Comparison of ENCODE assay signal across 27 mouse cellular contexts in the genomic region with DNA sequence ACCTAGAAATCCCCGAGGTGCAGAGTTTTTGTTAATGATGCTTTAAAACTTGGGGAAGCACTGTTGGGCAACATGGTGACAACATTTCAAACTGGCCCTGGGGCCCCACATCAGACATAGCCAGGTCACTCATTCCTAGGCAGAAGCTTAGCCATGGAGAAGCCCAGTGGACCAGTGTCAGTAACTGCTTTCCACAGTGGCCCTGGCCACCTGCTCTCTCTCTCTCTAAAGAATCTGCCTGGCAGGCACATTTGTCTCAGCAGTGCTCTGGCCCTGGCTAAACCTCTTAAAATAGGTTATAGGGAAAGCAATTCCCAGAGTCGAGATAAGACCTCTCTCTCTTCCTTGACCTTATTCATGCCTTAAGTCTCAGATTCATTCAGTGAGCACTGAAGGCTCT. TPM values are rescaled to one million over a fixed set of nuclear protein-coding genes. Genes with fewer than 3 reads are reported as not detected.
DNase-seq lines count a peak whose midpoint lies in the region; ATAC-seq lines count a peak whose summit lies in the region.
"Had no signal": no experiment of that assay in that cellular context is flagged by ENCODE, and none has a peak within 500 bp of the region (broad histone marks: within the 10 kb centered on the region; RNA-seq: fewer than 3 reads in every experiment).

No protein-coding gene starts in this region.

- no peak overlapping the region for H3K4me2 ChIP-seq in limb, embryonic 12.5 days
- H3K4me2 ChIP-seq: embryonic facial prominence, embryonic 12.5 days; forebrain, embryonic 13.5 days; heart, embryonic 15.5 days; midbrain, embryonic 15.5 days; stomach, embryonic 15.5 days had no signal

- H3K4me1 ChIP-seq in limb, embryonic 12.5 days (replicated peaks) = peaks cover 30% of the 10 kb centered on the region
- H3K4me1 ChIP-seq: forebrain, embryonic 13.5 days; midbrain, embryonic 15.5 days; stomach, embryonic 15.5 days had no signal

- no peak overlapping the region for H3K4me3 ChIP-seq in limb, embryonic 12.5 days (replicated peaks)
- H3K4me3 ChIP-seq: embryonic facial prominence, embryonic 12.5 days; erythroblast, embryonic 14.5 days; forebrain, embryonic 13.5 days; heart, embryonic 15.5 days; left cerebral cortex, adult 2 months; midbrain, embryonic 15.5 days; stomach, embryonic 15.5 days had no signal

- H3K27ac ChIP-seq in limb, embryonic 12.5 days = peak overlapping the region; percentile 66; the same call in 1 of the 2 replicates
- H3K27ac ChIP-seq: embryonic facial prominence, embryonic 12.5 days; forebrain, embryonic 13.5 days; heart, embryonic 15.5 days; left cerebral cortex, adult 2 months; liver, embryonic 14.5 days; midbrain, embryonic 15.5 days; stomach, embryonic 15.5 days had no signal

- no peaks in the 10 kb centered on the region for H3K9me3 ChIP-seq in limb, embryonic 12.5 days
- H3K9me3 ChIP-seq: embryonic facial prominence, embryonic 12.5 days; forebrain, embryonic 13.5 days; G1E; heart, embryonic 15.5 days; midbrain, embryonic 15.5 days; stomach, embryonic 15.5 days had no signal

- 26% methylated on average over 2 of the region's 2 CpGs for WGBS in limb, embryonic 12.5 days

- no peak overlapping the region for H3K9ac ChIP-seq in limb, embryonic 12.5 days (replicated peaks)
- H3K9ac ChIP-seq: embryonic facial prominence, embryonic 12.5 days; forebrain, embryonic 13.5 days; heart, embryonic 15.5 days; liver, embryonic 14.5 days; midbrain, embryonic 15.5 days; stomach, embryonic 15.5 days had no signal

- ATAC-seq in cerebellum, adult (ENCODE audit: insufficient number of reproducible peaks, low FRiP score, low TSS enrichment) = no peak
- ATAC-seq in limb, embryonic 12.5 days (ENCODE audit: insufficient number of reproducible peaks, insufficient read depth, low FRiP score, low TSS enrichment, low read depth) = no peak
- ATAC-seq: activated CD4-positive, CD25-positive, alpha-beta regulatory T cell, adult 4 months; forebrain, embryonic 13.5 days; midbrain, embryonic 15.5 days had no signal

- no peaks in the 10 kb centered on the region for H3K36me3 ChIP-seq in limb, embryonic 12.5 days
- H3K36me3 ChIP-seq: embryonic facial prominence, embryonic 12.5 days; G1E; heart, embryonic 15.5 days; midbrain, embryonic 15.5 days; stomach, embryonic 15.5 days had no signal

- DNase-seq in cerebellum, adult 11-12 months = peak; percentile 62
- peak; percentile 28 for DNase-seq in heart, postnatal 4 days
- no peak for DNase-seq in heart, adult 8-10 months (ENCODE audit: low spot score)
- DNase-seq in cerebellum, postnatal 10 days = peak; percentile 65 to 73
- no peak for DNase-seq in right cerebral cortex, postnatal 14 days
- DNase-seq in kidney, postnatal 14 days = no peak
- DNase-seq: adrenal gland, postnatal 10 days; kidney, adult 11 months; kidney, postnatal 10 days; layer of hippocampus, adult 9-11 months; left cerebral cortex, postnatal 4 days; lung, postnatal 14 days; thymus, adult 18-20 months; thymus, postnatal 4 days had no signal

- H3K27me3 ChIP-seq in limb, embryonic 12.5 days = no peaks in the 10 kb centered on the region
- H3K27me3 ChIP-seq: embryonic facial prominence, embryonic 12.5 days; forebrain, embryonic 13.5 days; heart, embryonic 15.5 days; midbrain, embryonic 15.5 days; stomach, embryonic 15.5 days had no signal

RNA-seq across cellular contexts. Expression of a gene that starts 8.9 kb away (rescaled TPM):
- 1 to 10 TPM; 1.8 to 2.0 TPM for total RNA-seq in heart, postnatal 4 days (2021)
- 10 to 100 TPM; 11.3 to 17.8 (median 13.3) TPM for total RNA-seq in heart, adult 8-10 months (2022)
- 1.5 and 1.6 TPM in 2 replicates for polyA plus RNA-seq in limb, embryonic 12.5 days (2016; fragmentation: Nextera tagmentation; extraction: Ambion mirVana)
- total RNA-seq: common myeloid progenitor, adult 5-6 weeks had no signal
- polyA plus RNA-seq: erythroblast, embryonic 14.5 days; G1E had no signal

Comparison
In these comparisons a context has a peak if more than half of its experiments do, and no peak if none do; other contexts are left out.
1. DNase-seq: peak in cerebellum, adult 11-12 months (single experiment), heart, postnatal 4 days (single experiment) and cerebellum, postnatal 10 days (2 of 2); none in heart, adult 8-10 months (single experiment), right cerebral cortex, postnatal 14 days (single experiment) and kidney, postnatal 14 days (single experiment).
2. RNA of a gene that starts 8.9 kb away (total RNA-seq): 11.3 to 17.8 TPM in heart, adult 8-10 months; 1.8 to 2.0 TPM in heart, postnatal 4 days; every median in the first group is over 4 times any median in the second.